Mouse (Mus musculus) c-Kit-positive CD71-negative TER-119-negative erythroid progenitor cells, embryonic 14.5 days (primary cell): ENCODE results near the gene March5.
"Not testable (repeated sequence)": the region's sequence is repeated elsewhere in the genome, so short reads cannot be mapped to it uniquely, and the experiment has no call there.

Experiments used
- DNase-seq: peaks from one replicate; pipeline ENCODE4 v3.0.0-alpha.2; 2013; ENCODE audit warnings: low read depth

Gene March5

GRCm38 (mm10) chr19:37208986-37209385 is 1.6 kb downstream of the March5 start:
- no peak for DNase-seq

GRCm38 (mm10) chr19:37209467-37210128 is 2.3 kb downstream of the March5 start:
- DNase-seq, result no peak

- DNase-seq, result no peak
Observed at GRCm38 (mm10) chr19:37210457-37210856, 3.1 kb downstream of the March5 start.

GRCm38 (mm10) chr19:37211416-37211815 is 4.1 kb downstream of the March5 start:
- DNase-seq, result no peak

GRCm38 (mm10) chr19:37214711-37215110 is 7.4 kb downstream of the March5 start:
- no peak for DNase-seq

GRCm38 (mm10) chr19:37225197-37225862 is 18.0 kb downstream of the March5 start:
- no peak for DNase-seq

GRCm38 (mm10) chr19:37232598-37232997 is 25.3 kb downstream of the March5 start:
- DNase-seq, result not testable (repeated sequence)

GRCm38 (mm10) chr19:37233561-37234539 is 26.5 kb downstream of the March5 start:
- DNase-seq, result no peak

- no peak for DNase-seq
Observed at GRCm38 (mm10) chr19:37235818-37236217, 28.5 kb downstream of the March5 start.

- DNase-seq, result no peak
Observed at GRCm38 (mm10) chr19:37237306-37237705, 30.0 kb downstream of the March5 start.

GRCm38 (mm10) chr19:37237712-37238437 is 30.5 kb downstream of the March5 start:
- peak; percentile 39 for DNase-seq

- no peak for DNase-seq
Observed at GRCm38 (mm10) chr19:37238651-37239050, 31.3 kb downstream of the March5 start.

GRCm38 (mm10) chr19:37239096-37239495 is 31.8 kb downstream of the March5 start:
- DNase-seq, result peak; percentile 58

GRCm38 (mm10) chr19:37241201-37241600 is 33.9 kb downstream of the March5 start:
- DNase-seq, result no peak

- DNase-seq, result no peak
Observed at GRCm38 (mm10) chr19:37242707-37243106, 35.4 kb downstream of the March5 start.

GRCm38 (mm10) chr19:37246859-37247258 is 39.5 kb downstream of the March5 start:
- no peak for DNase-seq

- DNase-seq, result no peak
Observed at GRCm38 (mm10) chr19:37248199-37248598, 40.9 kb downstream of the March5 start.

- DNase-seq, result no peak
Observed at GRCm38 (mm10) chr19:37252104-37252503, 44.8 kb downstream of the March5 start.

GRCm38 (mm10) chr19:37255321-37255720 is 48.0 kb downstream of the March5 start:
- DNase-seq, result no peak

- no peak for DNase-seq
Observed at GRCm38 (mm10) chr19:37262389-37262788, 55.0 kb downstream of the March5 start.

- DNase-seq, result no peak
Observed at GRCm38 (mm10) chr19:37263566-37263942, 56.2 kb downstream of the March5 start.
